Comparison of ENCODE assay signal across 8 mouse cellular contexts in the genomic region with DNA sequence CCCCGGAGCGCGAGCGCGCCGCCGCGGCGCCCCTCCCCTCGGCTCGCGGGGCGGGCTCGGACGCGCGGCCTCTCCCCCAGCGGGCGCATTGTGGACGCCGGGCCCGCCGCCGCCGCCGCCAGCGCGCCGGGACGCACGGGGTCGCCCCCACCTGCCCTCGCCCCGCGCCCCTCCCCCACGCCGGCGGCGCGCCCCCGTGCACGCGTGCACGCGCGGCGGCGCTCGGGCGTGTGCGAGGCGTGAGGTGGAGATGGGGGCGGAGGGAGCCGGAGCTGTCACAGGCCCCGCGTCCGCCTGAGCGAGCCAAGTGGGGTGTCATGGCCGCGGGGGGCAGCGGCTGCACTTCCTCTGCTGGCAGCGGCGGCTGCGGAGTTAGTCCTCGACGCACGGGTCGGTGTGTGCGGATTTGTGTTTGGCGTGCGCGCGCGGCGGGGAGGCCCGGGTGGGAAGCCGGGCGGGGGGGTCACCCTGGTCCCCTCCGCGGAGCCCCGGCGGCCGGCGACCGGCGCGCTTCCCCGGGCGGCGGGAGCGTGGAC. TPM values are rescaled to one million over a fixed set of nuclear protein-coding genes. Genes with fewer than 3 reads are reported as not detected.
A peak's percentile ranks its signal among the peaks of the same experiment; 100 is the strongest.
DNase-seq lines count a peak whose midpoint lies in the region; ATAC-seq lines count a peak whose summit lies in the region.

No protein-coding gene starts in this region.

- H3K27ac ChIP-seq in embryonic facial prominence, embryonic 11.5 days (replicated peaks; ENCODE audit: low read depth, low read length): peak overlapping the region; percentile 99
- peak overlapping the region; percentile 97 for H3K27ac ChIP-seq in limb, embryonic 13.5 days
- peak overlapping the region; percentile 99 for H3K27ac ChIP-seq in midbrain, embryonic 14.5 days (replicated peaks; ENCODE audit: low read depth, low read length)

- no peaks in the 10 kb centered on the region; the same call in 1 of the 2 replicates for H3K4me1 ChIP-seq in embryonic facial prominence, embryonic 11.5 days (ENCODE audit: control insufficient read depth, insufficient read depth, low read length)
- H3K4me1 ChIP-seq in limb, embryonic 13.5 days: peaks cover 20% of the 10 kb centered on the region
- peaks cover 28% of the 10 kb centered on the region for H3K4me1 ChIP-seq in midbrain, embryonic 14.5 days (ENCODE audit: control insufficient read depth, insufficient read depth, low read length)

- H3K36me3 ChIP-seq in embryonic facial prominence, embryonic 11.5 days (replicated peaks; ENCODE audit: control insufficient read depth, insufficient read depth, low read depth, low read length): no peaks in the 10 kb centered on the region
- no peaks in the 10 kb centered on the region for H3K36me3 ChIP-seq in limb, embryonic 13.5 days
- H3K36me3 ChIP-seq in midbrain, embryonic 14.5 days (ENCODE audit: control insufficient read depth, insufficient read depth, low read length): no peaks in the 10 kb centered on the region

- H3K4me3 ChIP-seq in embryonic facial prominence, embryonic 11.5 days (ENCODE audit: low read depth, low read length): peak overlapping the region; percentile 97
- H3K4me3 ChIP-seq in limb, embryonic 13.5 days: peak overlapping the region; percentile 90
- H3K4me3 ChIP-seq in midbrain, embryonic 14.5 days (replicated peaks; ENCODE audit: low read depth, low read length): peak overlapping the region; percentile 81

- H3K27me3 ChIP-seq in embryonic facial prominence, embryonic 11.5 days (ENCODE audit: control insufficient read depth, insufficient read depth, low read length): no peaks in the 10 kb centered on the region
- H3K27me3 ChIP-seq in limb, embryonic 13.5 days: no peaks in the 10 kb centered on the region
- H3K27me3 ChIP-seq in midbrain, embryonic 14.5 days (ENCODE audit: control insufficient read depth, insufficient read depth, low read length): no peaks in the 10 kb centered on the region

- H3K9me3 ChIP-seq in embryonic facial prominence, embryonic 11.5 days (replicated peaks; ENCODE audit: control insufficient read depth, low read length): no peaks in the 10 kb centered on the region
- no peaks in the 10 kb centered on the region for H3K9me3 ChIP-seq in limb, embryonic 13.5 days
- H3K9me3 ChIP-seq in midbrain, embryonic 14.5 days (ENCODE audit: control insufficient read depth, low read length): no peaks in the 10 kb centered on the region

- peak overlapping the region; percentile 92 for H3K9ac ChIP-seq in embryonic facial prominence, embryonic 11.5 days (replicated peaks; ENCODE audit: low read length)
- H3K9ac ChIP-seq in limb, embryonic 13.5 days: peak overlapping the region; percentile 91
- H3K9ac ChIP-seq in midbrain, embryonic 14.5 days (replicated peaks; ENCODE audit: low read length): peak overlapping the region; percentile 89

- DNase-seq in 3T3-L1 (ENCODE audit: low read depth, low spot score): peak; percentile 64
- DNase-seq in adrenal gland, postnatal 14 days: peak; percentile 90
- DNase-seq in embryonic facial prominence, embryonic 11.5 days (ENCODE audit: low spot score): peak; percentile 79
- DNase-seq in heart, adult 8-10 months (ENCODE audit: low spot score): peak; percentile 49
- DNase-seq in kidney, adult 8-10 months: peak; percentile 56 to 57
- peak; percentile 88 for DNase-seq in midbrain, embryonic 14.5 days
- DNase-seq in spleen, postnatal 14 days (ENCODE audit: low spot score in 2 of 2): peak; percentile 51 to 72

- WGBS in embryonic facial prominence, embryonic 11.5 days: under 1% methylated on average over 55 of the region's 91 CpGs
- WGBS in limb, embryonic 13.5 days: 0% methylated on average over 46 of the region's 91 CpGs
- WGBS in midbrain, embryonic 14.5 days: under 1% methylated on average over 55 of the region's 91 CpGs

- peak; percentile 77 for ATAC-seq in embryonic facial prominence, embryonic 11.5 days (replicated peaks; ENCODE audit: insufficient number of reproducible peaks, low FRiP score, low TSS enrichment, low read depth)
- ATAC-seq in limb, embryonic 13.5 days (ENCODE audit: low FRiP score, low read depth): peak; percentile 74
- peak; percentile 82 for ATAC-seq in midbrain, embryonic 14.5 days (ENCODE audit: low FRiP score, low TSS enrichment)

- peak overlapping the region; percentile 78 for H3K4me2 ChIP-seq in embryonic facial prominence, embryonic 11.5 days (ENCODE audit: low read depth, low read length)
- H3K4me2 ChIP-seq in limb, embryonic 13.5 days (replicated peaks): peak overlapping the region; percentile 95
- H3K4me2 ChIP-seq in midbrain, embryonic 14.5 days (ENCODE audit: low read length): peak overlapping the region; percentile 77

RNA-seq across cellular contexts. Expression of gene Lcor, which starts 0.5 kb away (rescaled TPM):
- total RNA-seq in adrenal gland, postnatal 14 days (2021): 16.6 and 17.7 TPM in 2 replicates
- 14.8 and 15.4 TPM in 2 replicates for polyA plus RNA-seq in embryonic facial prominence, embryonic 11.5 days (2014; fragmentation: Nextera tagmentation; extraction: Ambion mirVana)
- total RNA-seq in heart, adult 8-10 months (2022): 10 to 100 TPM in 3 of 4 experiments, 1 to 10 TPM in 1; 9.4 to 12.9 (median 11.5) TPM
- polyA plus RNA-seq in limb, embryonic 13.5 days (2015; fragmentation: Nextera tagmentation; extraction: Ambion mirVana): 10.0 and 10.5 TPM in 2 replicates
- 23.2 and 24.3 TPM in 2 replicates for polyA plus RNA-seq in midbrain, embryonic 14.5 days (2014; fragmentation: Nextera tagmentation; extraction: Ambion mirVana)

Comparison
In these comparisons a context has a peak if more than half of its experiments do, and no peak if none do; other contexts are left out.
1. Peak in every context shown above with its lines: DNase-seq, ATAC-seq, H3K4me3 ChIP-seq and H3K27ac ChIP-seq.